Mouse (Mus musculus): ENCODE data around the gene Exosc5.

Gene Exosc5

GRCm38 (mm10) chr7:25718788-25719417 is 59.9 kb downstream of the Exosc5 start, which contains the start of gene Ccdc97:
Ccdc97 (minus strand) TSS chr7:25719088.
- in situ Hi-C loops (cut with MboI; ENCODE audit: low pct_unique_long_range_greater_than_20kb in 1 of 2, low sequenced_read_pairs in 2 of 2, unreplicated experiment in 1 of 2): no loop called here

DNA sequence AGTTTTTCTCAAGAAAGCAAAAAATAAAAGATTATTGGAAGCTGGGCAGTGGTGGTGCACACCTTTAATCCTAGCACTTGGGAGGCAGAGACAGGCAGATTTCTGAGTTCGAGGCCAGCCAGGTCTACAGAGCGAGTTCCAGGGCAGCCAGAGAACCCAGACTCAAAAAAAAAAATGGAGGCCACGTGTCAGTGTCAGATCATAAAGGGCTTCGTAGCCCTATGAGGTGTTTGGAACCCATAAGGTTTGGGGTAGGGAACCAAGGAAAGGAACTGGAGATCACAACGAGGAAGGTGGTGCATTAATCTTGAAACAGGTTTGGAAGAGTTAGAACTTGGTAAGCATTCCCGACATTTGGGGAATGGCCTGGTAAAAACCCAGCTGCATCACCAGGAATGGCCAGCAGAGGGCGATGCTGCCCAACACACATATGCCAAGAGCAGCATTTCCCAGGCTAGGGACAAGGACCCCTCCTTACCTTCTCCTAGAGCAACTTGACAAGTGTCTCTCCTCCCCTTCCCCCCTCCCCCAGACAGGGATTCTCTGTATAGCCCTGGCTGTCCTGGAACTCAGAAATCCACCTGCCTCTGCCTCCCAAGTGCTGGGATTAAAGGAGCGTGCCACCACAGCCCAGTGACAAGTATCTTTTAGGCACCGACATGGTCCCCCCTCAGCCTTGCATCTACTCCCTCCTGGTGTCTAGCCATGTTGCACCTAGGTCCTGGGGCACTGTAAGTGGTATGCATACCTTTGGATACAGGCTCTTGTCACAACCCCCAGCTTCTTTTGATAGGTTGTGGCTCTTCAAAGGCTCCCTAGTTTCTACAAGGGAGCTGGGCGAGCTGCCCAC is 61.0 kb downstream of the Exosc5 start:
- in situ Hi-C loops (cut with MboI; ENCODE audit: low pct_unique_long_range_greater_than_20kb in 1 of 2, low sequenced_read_pairs in 2 of 2, unreplicated experiment in 1 of 2): no loop called here

GRCm38 (mm10) chr7:25720760-25721159 is 61.8 kb downstream of the Exosc5 start:
- in situ Hi-C loops (cut with MboI; ENCODE audit: low pct_unique_long_range_greater_than_20kb in 1 of 2, low sequenced_read_pairs in 2 of 2, unreplicated experiment in 1 of 2): no loop called here
